Mouse (Mus musculus): ENCODE data around the gene Zbtb2. TPM values are rescaled to one million over a fixed set of nuclear protein-coding genes. Genes with fewer than 3 reads are reported as not detected.

The Zbtb2 gene
- polyA plus RNA-seq, 1 experiment, result 5.1 TPM

- TF ChIP-seq FLI1 (IDR thresholded peaks at IDR 0.05; ENCODE audit: low read length) (no peak), GATA1 (IDR thresholded peaks at IDR 0.05; ENCODE audit: borderline replicate concordance, low read length) (no peak)
- peak overlapping the region; percentile 99 for H3K4me3 ChIP-seq (replicated peaks)
- no peaks in the 10 kb centered on the region for H3K9me3 ChIP-seq
- H3K36me3 ChIP-seq (replicated peaks; ENCODE audit: low read length), result peaks cover 33% of the 10 kb centered on the region
- peaks cover 73% of the 10 kb centered on the region for H3K4me1 ChIP-seq
- no peaks in the 10 kb centered on the region for H3K27me3 ChIP-seq (replicated peaks)
Observed at GRCm38 (mm10) chr10:4388384-4388745, 457 bp upstream of the Zbtb2 start.

DNA sequence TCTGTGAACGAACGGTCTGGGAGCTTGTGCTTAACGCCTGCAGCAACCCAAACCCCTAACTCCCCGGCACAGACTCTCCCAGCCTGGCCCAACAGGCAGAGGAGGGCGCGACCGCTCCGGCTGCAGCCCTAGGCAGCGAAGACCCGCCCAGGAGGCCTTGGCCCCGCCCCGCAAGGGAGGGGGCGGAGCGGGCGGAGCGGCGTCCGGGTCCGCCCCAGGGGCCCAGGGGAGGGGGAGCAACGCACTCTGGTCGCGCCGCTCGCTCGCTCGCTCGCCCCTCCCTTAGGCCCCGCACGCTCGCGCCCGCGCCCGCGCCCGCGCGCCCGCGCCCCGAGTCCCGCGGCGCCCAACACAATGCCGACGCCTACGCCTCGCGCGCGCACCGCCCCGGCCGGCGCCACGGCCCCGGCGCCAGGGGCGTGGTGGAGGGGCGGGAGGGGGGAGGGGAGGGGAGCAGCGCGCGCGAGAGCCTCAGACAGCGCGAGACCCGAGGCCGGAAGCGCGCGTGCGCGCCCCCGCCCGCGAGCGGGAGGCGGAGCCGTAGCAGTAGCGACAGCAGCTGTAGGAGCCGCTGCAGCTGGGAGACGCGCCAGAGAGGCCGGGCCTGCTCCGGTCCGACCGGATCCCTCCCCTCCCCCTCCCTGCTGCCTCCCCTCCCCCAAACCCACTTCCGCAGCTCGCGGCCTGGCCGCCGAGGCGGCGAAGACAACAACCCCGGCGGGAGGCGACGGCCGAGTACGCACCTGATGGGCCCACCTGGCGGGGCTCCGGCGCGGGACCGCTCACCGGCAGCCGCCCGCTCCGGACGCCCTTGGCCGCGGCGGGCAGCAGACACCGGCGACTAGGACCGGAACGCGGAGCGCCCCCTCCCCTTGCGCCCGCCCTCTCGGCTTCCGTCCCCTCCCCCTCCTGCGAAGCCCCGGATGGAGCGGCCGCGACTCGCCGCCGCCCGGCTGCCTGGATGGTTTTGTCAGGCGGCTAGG, 1.0 kb downstream of the Zbtb2 start:
- Histone ChIP-seq H3K27me3 (replicated peaks) (no peaks in the 10 kb centered on the region), H3K36me3 (replicated peaks; ENCODE audit: low read length) (peaks cover 22% of the 10 kb centered on the region), H3K4me3 (replicated peaks) (peak overlapping the region; percentile 99), H3K4me1 (peaks cover 70% of the 10 kb centered on the region), H3K9me3 (no peaks in the 10 kb centered on the region)
- TF ChIP-seq FLI1 (IDR thresholded peaks at IDR 0.05; ENCODE audit: low read length), result no peak
- TF ChIP-seq GATA1 (IDR thresholded peaks at IDR 0.05; ENCODE audit: borderline replicate concordance, low read length), result no peak

DNA sequence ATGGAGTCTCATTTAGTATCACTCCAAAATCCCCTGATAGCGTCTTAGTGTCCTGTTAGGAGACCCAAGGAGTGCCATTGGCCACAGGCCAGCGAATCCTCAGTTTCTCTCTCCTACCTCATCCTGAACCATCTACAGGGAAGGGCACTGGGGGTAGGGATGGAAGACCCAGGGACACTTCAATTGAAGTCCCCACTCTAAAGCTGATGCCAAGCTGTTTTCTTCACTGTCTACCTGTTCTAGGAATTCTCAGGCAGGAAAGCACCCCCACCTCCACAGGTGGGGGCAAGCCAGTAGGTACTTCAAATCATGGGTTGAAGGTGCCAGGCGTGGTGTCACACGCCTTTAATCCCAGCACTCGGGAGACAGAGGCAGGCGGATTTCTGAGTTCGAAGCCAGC, 3.7 kb downstream of the Zbtb2 start:
- Histone ChIP-seq H3K36me3 (replicated peaks; ENCODE audit: low read length) (peaks cover 7% of the 10 kb centered on the region), H3K4me1 (peaks cover 61% of the 10 kb centered on the region), H3K4me3 (replicated peaks) (no peak overlapping the region), H3K9me3 (no peaks in the 10 kb centered on the region), H3K27me3 (replicated peaks) (no peaks in the 10 kb centered on the region)
- no peak for TF ChIP-seq FLI1 (IDR thresholded peaks at IDR 0.05; ENCODE audit: low read length)
- no peak for TF ChIP-seq GATA1 (IDR thresholded peaks at IDR 0.05; ENCODE audit: borderline replicate concordance, low read length)

DNA sequence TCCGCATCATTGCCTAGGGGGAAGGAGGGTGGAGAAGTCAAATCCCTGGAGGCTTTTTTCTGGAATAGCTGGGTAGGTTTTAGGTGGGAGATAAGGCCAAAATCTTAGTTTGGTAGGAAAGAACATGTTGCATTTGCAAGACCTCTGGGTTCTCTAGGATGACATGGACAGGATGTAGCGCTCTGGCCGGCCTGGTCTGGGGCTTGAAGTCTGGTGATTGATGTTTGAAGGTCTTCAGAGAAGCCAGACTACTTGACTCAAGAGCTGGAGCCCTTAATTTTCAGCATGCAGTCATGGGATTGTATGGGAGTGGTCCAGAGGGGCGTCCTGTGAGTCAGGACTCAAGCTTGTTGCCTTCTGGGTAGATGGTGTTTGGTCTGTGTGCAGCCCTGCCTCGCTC, 7.2 kb downstream of the Zbtb2 start:
- H3K9me3 ChIP-seq, result no peaks in the 10 kb centered on the region
- H3K4me1 ChIP-seq, result peaks cover 55% of the 10 kb centered on the region
- H3K27me3 ChIP-seq (replicated peaks), result no peaks in the 10 kb centered on the region
- TF ChIP-seq FLI1 (IDR thresholded peaks at IDR 0.05; ENCODE audit: low read length), result no peak
- TF ChIP-seq GATA1 (IDR thresholded peaks at IDR 0.05; ENCODE audit: borderline replicate concordance, low read length), result no peak
- H3K4me3 ChIP-seq (replicated peaks), result no peak overlapping the region
- H3K36me3 ChIP-seq (replicated peaks; ENCODE audit: low read length), result peaks cover 3% of the 10 kb centered on the region

DNA sequence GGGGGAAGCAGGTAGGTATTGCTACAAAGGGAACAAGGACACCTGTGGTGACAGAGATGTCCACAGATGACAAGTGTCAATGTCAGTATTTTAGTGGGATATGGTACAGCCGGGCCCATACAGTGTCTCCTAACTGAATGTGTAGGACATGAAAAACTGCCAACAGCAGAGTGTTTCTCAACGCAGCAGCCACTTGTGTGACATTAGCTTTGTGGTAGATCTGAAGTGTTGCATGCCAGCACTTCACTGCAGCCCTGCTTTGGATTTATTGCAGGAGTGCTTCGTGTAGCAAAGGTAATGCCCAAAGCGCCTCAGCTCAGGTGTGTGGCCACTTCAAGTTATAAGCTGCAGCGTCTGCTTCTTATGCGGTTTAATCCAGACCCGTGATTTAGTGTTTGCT, 11.0 kb downstream of the Zbtb2 start:
- Histone ChIP-seq H3K4me1 (peaks cover 55% of the 10 kb centered on the region), H3K36me3 (replicated peaks; ENCODE audit: low read length) (peaks cover 25% of the 10 kb centered on the region), H3K27me3 (replicated peaks) (no peaks in the 10 kb centered on the region), H3K4me3 (replicated peaks) (no peak overlapping the region), H3K9me3 (no peaks in the 10 kb centered on the region)
- no peak for TF ChIP-seq GATA1 (IDR thresholded peaks at IDR 0.05; ENCODE audit: borderline replicate concordance, low read length)
- no peak for TF ChIP-seq FLI1 (IDR thresholded peaks at IDR 0.05; ENCODE audit: low read length)

DNA sequence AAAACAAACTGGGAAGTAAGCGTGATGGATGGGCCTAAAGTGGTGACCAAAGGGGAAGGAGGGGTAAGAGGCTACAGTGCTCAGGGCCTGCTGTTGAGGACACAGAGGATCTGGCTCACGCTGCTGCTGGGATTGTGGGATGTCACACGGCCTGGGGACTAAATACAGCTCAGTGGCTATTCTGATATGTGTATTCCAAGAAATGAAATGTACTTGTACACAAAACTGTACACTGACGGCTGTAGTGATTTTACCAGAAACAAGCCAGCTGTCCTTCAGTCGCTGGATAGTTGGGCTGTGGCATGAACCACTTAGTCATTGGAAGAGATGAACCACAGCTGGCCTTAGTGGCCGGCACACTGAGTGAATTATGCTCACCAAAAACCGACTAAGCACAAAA, 11.4 kb downstream of the Zbtb2 start:
- Histone ChIP-seq H3K36me3 (replicated peaks; ENCODE audit: low read length) (peaks cover 29% of the 10 kb centered on the region), H3K9me3 (no peaks in the 10 kb centered on the region), H3K4me3 (replicated peaks) (peak overlapping the region; percentile 31), H3K27me3 (replicated peaks) (no peaks in the 10 kb centered on the region), H3K4me1 (peaks cover 58% of the 10 kb centered on the region)
- TF ChIP-seq FLI1 (IDR thresholded peaks at IDR 0.05; ENCODE audit: low read length), result no peak
- no peak for TF ChIP-seq GATA1 (IDR thresholded peaks at IDR 0.05; ENCODE audit: borderline replicate concordance, low read length)

- TF ChIP-seq GATA1 (IDR thresholded peaks at IDR 0.05; ENCODE audit: borderline replicate concordance, low read length) (no peak), FLI1 (IDR thresholded peaks at IDR 0.05; ENCODE audit: low read length) (no peak)
Observed at GRCm38 (mm10) chr10:4375267-4375666, 12.6 kb downstream of the Zbtb2 start.

GRCm38 (mm10) chr10:4374734-4375133, 13.2 kb downstream of the Zbtb2 start:
- Histone ChIP-seq H3K36me3 (replicated peaks; ENCODE audit: low read length) (peaks cover 42% of the 10 kb centered on the region), H3K27me3 (replicated peaks) (no peaks in the 10 kb centered on the region), H3K4me3 (replicated peaks) (no peak overlapping the region), H3K9me3 (no peaks in the 10 kb centered on the region), H3K4me1 (peaks cover 41% of the 10 kb centered on the region)
- no peak for TF ChIP-seq GATA1 (IDR thresholded peaks at IDR 0.05; ENCODE audit: borderline replicate concordance, low read length)
- TF ChIP-seq FLI1 (IDR thresholded peaks at IDR 0.05; ENCODE audit: low read length), result no peak

More at GRCm38 (mm10) chr10:4375267-4375666, 12.6 kb downstream of the Zbtb2 start:
- Histone ChIP-seq H3K4me1 (peaks cover 46% of the 10 kb centered on the region), H3K9me3 (no peaks in the 10 kb centered on the region), H3K4me3 (replicated peaks) (no peak overlapping the region), H3K36me3 (replicated peaks; ENCODE audit: low read length) (peaks cover 40% of the 10 kb centered on the region), H3K27me3 (replicated peaks) (no peaks in the 10 kb centered on the region)

- H3K9me3 ChIP-seq, result no peaks in the 10 kb centered on the region
- H3K27me3 ChIP-seq (replicated peaks), result no peaks in the 10 kb centered on the region
- H3K4me3 ChIP-seq (replicated peaks), result no peak overlapping the region
- TF ChIP-seq FLI1 (IDR thresholded peaks at IDR 0.05; ENCODE audit: low read length) (no peak), GATA1 (IDR thresholded peaks at IDR 0.05; ENCODE audit: borderline replicate concordance, low read length) (no peak)
- peaks cover 41% of the 10 kb centered on the region for H3K4me1 ChIP-seq
- H3K36me3 ChIP-seq (replicated peaks; ENCODE audit: low read length), result peaks cover 44% of the 10 kb centered on the region
Observed at GRCm38 (mm10) chr10:4374239-4374638, 13.7 kb downstream of the Zbtb2 start.

DNA sequence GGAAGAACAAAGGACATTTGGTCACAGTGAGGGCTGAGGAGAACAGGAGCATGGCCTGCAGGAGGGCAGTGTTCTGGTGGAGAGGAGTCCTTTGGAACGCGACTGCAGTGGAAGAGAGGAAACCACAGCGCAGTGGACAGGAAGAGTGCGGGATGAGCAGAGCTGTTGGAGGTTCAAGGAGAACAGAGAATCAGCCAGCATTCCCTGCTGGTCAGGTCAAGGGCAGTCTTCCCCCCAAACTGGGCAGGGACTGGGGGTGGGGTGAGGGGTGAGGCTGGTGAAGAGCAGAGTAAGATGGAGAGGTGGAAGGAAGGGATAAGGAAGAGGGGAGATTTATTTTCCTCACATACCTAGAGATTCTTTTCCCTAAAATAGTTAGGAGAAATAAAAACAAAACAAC, 14.3 kb downstream of the Zbtb2 start:
- Histone ChIP-seq H3K36me3 (replicated peaks; ENCODE audit: low read length) (peaks cover 50% of the 10 kb centered on the region), H3K9me3 (no peaks in the 10 kb centered on the region), H3K27me3 (replicated peaks) (no peaks in the 10 kb centered on the region), H3K4me1 (peaks cover 41% of the 10 kb centered on the region), H3K4me3 (replicated peaks) (peak overlapping the region; percentile 69)
- no peak for TF ChIP-seq FLI1 (IDR thresholded peaks at IDR 0.05; ENCODE audit: low read length)
